34 mouse cellular contexts compared by ENCODE assay signal in the genomic region with DNA sequence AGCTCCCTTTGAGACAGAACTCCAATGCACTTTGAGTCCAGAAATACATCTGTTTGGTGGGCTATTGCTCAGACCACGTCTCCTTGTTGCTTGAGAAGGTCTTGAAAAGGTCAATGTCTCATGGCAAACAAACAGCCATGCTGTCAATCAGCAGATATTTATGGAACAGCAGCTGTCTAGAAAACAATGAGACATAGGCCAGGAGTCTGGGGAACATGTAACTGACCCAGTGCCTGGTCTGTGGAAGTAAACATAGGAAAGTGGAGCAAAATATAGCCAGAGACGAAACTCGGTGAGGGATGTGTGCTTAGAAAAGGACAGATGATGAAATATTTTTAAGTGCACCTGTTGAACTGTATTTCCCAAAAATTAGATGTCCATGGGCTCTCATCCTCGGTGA.
"Had no signal": no experiment of that assay in that cellular context is flagged by ENCODE, and none has a peak within 500 bp of the region (broad histone marks: within the 10 kb centered on the region; RNA-seq: fewer than 3 reads in every experiment).

No protein-coding gene starts in this region.

- H3K4me2 ChIP-seq: heart, embryonic 11.5 days; heart, embryonic 12.5 days; heart, embryonic 13.5 days; heart, embryonic 15.5 days; hindbrain, embryonic 12.5 days; hindbrain, embryonic 13.5 days; hindbrain, embryonic 14.5 days; hindbrain, embryonic 15.5 days; intestine, embryonic 15.5 days; kidney, embryonic 15.5 days had no signal

- H3K4me1 ChIP-seq: heart, embryonic 12.5 days; heart, embryonic 15.5 days; hindbrain, embryonic 10.5 days; hindbrain, embryonic 12.5 days; hindbrain, embryonic 13.5 days; hindbrain, embryonic 15.5 days; intestine, embryonic 15.5 days; kidney, embryonic 15.5 days had no signal

- H3K9me3 ChIP-seq: heart, embryonic 12.5 days; heart, embryonic 13.5 days; heart, embryonic 15.5 days; hindbrain, embryonic 10.5 days; hindbrain, embryonic 12.5 days; hindbrain, embryonic 13.5 days; hindbrain, embryonic 15.5 days; intestine, embryonic 15.5 days; kidney, embryonic 15.5 days had no signal

- ATAC-seq: hindbrain, embryonic 16.5 days; hindbrain, postnatal 0 days; inflammation-experienced regulatory T-cells, adult 6 months; intestine, embryonic 15.5 days; intestine, embryonic 16.5 days; intestine, postnatal 0 days had no signal

- H3K36me3 ChIP-seq: heart, embryonic 12.5 days; heart, embryonic 13.5 days; heart, embryonic 15.5 days; hindbrain, embryonic 10.5 days; hindbrain, embryonic 12.5 days; hindbrain, embryonic 13.5 days; hindbrain, embryonic 15.5 days; intestine, embryonic 15.5 days; kidney, embryonic 15.5 days had no signal

- H3K27me3 ChIP-seq: heart, embryonic 12.5 days; heart, embryonic 13.5 days; heart, embryonic 15.5 days; hindbrain, embryonic 12.5 days; hindbrain, embryonic 13.5 days; hindbrain, embryonic 15.5 days; intestine, embryonic 15.5 days; kidney, embryonic 15.5 days had no signal

- H3K4me3 ChIP-seq: heart, embryonic 12.5 days; heart, embryonic 13.5 days; heart, embryonic 15.5 days; hindbrain, embryonic 10.5 days; hindbrain, embryonic 12.5 days; hindbrain, embryonic 13.5 days; hindbrain, embryonic 15.5 days; intestine, embryonic 15.5 days; kidney, embryonic 15.5 days; layer of hippocampus, adult 2 months; left cerebral cortex, adult 2 months had no signal

- H3K9ac ChIP-seq: heart, embryonic 12.5 days; heart, embryonic 13.5 days; heart, embryonic 15.5 days; hindbrain, embryonic 12.5 days; hindbrain, embryonic 13.5 days; hindbrain, embryonic 14.5 days; hindbrain, embryonic 15.5 days; intestine, embryonic 15.5 days; kidney, embryonic 15.5 days had no signal

- DNase-seq: heart, postnatal 10 days; heart, postnatal 14 days; heart, postnatal 36 days; heart, postnatal 4 days; kidney, adult 11 months; kidney, adult 18-20 months; kidney, adult 2 months; kidney, adult 8-10 months; kidney, postnatal 10 days; kidney, postnatal 14 days; kidney, postnatal 25 days; kidney, postnatal 36 days; kidney, postnatal 4 days; layer of hippocampus, adult 9-11 months; layer of hippocampus, postnatal 36 days had no signal

- H3K27ac ChIP-seq: heart, embryonic 13.5 days; heart, embryonic 15.5 days; hindbrain, embryonic 10.5 days; hindbrain, embryonic 12.5 days; hindbrain, embryonic 13.5 days; hindbrain, embryonic 14.5 days; hindbrain, embryonic 15.5 days; hindbrain, postnatal 0 days; intestine, embryonic 15.5 days; kidney, embryonic 15.5 days; kidney, postnatal 0 days; layer of hippocampus, adult 2 months; left cerebral cortex, adult 2 months had no signal
